Mouse (Mus musculus): Measurements from ENCODE around the gene Gsg1l.

Gsg1l gene

DNA sequence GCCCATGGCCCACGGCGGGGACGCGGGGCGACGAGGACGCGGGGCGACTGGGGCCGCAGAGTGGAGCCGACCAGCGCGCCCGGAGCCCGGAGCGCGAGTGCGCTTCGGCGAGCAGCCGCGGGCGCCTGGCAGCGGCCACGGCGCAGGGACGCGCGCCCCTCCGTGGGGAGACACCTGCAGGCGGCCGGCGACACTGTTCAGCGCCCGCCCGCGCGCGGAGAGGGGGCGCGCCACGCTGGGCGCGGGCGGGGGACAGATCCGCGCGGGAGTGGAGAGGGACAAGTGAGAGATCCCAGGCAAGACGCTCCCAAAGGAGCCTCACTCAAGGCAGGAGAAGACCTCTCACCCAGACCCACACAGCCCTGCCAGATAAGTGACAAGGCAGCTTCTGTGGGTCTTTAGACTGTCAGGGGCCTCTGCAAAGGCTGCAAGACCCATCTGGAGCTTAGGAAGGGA is at the start of gene Gsg1l:
Gene Gsg1l (minus strand): TSS at position 126 of the 456 bp plus-strand sequence.
- no peak for DNase-seq (ENCODE audit: low read depth in 2 of 2, low spot score in 2 of 2)

DNA sequence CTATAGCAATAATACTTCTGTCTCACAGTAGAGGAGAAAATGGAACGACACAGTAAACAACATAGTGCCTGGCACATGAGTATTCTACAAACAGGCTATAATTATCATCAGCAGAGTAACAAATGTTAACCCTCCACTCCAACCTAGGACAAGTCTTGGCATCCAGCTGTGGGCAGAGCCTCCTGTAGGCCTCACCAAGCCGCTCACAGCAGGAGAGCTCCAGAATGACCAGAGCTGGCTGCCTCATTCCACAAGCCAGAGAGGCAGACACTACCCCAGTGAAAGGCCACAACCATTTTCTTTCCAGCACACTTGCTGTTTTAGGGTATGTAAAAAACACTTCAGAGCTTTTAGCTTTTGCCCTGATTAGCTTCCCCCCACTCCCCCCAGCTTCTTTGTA is 45.5 kb upstream of the Gsg1l start:
- no peak for DNase-seq (ENCODE audit: low read depth in 2 of 2, low spot score in 2 of 2)

DNA sequence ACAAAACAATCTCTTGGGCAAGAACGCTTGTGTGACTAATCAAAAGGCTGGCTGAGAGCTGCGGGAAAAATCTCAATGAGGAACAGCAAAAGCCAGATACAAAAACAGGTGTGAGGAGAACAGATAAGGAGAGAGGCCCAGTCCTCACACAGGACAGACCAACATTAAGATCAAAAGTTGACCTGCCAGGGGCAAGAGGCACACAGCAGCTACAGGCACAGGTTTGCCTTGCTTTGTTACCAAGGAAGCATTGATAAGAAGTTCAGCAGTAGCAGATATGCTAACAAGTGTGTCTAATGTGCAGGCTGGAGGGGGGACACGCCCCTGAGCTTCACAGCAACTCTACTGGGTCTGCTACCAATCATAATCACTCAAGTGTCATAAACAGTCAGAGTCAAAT is 44.3 kb upstream of the Gsg1l start:
- no peak for DNase-seq (ENCODE audit: low read depth in 2 of 2, low spot score in 2 of 2)

DNA sequence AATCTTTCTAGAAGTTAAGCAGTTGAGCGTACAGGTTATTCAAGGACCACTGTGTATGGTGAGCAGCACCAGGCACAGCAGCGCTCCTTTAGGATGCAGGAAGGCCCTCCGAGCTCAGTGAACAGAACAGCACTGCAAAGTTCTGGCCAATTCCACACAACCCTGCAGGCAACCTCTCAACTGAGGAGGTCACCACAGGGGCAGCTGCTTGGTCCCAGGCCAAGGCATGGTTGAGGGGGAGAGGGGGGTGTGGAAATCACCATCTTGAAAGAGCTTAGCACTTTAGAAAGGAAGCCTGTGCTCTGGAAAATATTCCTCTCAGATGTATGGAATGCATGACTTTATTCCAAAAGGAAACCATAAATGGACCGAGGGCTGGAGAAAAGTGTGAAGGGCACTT is 39.3 kb upstream of the Gsg1l start:
- no peak for DNase-seq (ENCODE audit: low read depth in 2 of 2, low spot score in 2 of 2)

DNA sequence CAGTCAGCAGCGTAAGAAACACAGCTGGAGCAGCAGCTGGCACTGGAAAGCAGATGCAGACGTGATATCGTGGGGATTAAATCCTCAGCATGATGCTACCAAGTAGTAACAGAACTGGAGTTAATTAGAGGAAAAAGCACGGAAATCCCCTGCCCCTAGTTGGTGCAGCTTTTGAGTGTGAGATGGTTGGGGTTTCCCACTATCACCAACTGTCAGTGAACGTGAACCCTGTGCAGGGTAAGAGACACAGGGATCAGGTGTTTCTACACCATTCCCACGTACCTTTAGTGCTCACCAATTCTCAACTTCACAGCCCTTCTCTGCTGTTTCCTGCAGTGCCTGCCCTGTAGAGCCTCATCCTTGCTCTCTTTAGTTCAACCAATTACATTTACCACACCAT is 37.6 kb upstream of the Gsg1l start:
- no peak for DNase-seq (ENCODE audit: low read depth in 2 of 2, low spot score in 2 of 2)

DNA sequence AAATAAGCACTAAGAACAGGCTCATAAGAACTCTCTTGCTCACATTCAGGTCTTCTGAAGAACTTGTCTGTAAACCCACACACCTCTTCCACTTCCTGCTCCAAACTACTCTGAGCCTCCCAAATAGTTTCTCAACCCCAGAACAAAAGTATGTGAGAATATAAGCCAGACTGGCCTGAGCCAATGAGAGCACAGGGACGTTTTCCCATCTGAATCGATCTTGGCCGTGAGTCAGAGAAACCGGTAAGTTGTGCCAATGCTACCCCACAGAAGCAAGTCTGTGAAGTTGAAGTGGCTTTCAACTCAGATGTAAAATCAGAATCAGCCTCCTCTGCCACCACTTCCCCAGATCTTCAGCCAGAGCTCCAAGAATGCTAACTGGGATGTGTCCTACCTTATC is 31.1 kb upstream of the Gsg1l start:
- DNase-seq (ENCODE audit: low read depth in 2 of 2, low spot score in 2 of 2) = no peak

DNA sequence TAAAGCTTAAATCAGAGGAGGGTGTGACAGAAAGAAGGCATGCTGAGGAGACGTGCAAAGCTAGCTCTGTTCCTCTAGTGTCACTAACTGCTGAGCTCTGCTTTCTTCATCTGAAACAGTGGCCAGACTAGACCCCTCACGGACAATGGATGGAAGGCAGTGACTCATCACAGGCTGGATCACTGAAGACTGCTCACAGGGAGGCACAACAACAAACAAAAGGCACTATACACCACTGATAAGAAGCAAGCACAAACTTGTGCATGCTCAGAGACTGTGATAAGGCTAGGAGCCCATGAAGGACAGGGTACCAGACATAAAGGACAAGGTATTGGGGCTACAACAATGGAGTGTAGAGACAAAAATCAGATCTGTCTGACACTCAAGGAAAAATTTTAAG is 29.0 kb upstream of the Gsg1l start:
- no peak for DNase-seq (ENCODE audit: low read depth in 2 of 2, low spot score in 2 of 2)

DNA sequence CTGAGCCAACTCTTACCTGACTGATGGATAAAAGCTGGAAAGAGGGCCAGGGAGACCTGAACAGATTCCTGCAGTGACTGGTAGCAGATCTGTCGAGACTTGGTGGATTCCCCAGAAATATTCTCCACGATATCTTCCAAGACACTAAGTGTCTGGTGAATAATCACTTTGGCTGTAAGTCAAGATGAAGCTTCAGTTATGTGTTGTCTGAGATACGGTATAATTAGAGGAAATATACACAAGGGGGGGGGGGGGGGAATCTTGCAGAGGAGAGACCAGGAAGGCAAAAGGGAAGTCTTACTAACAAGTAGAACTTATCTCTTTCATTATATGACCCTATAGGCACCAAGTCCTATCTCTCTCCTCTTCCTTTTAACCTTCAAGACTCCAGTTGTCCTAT is 27.7 kb upstream of the Gsg1l start:
- DNase-seq (ENCODE audit: low read depth in 2 of 2, low spot score in 2 of 2) = no peak

DNA sequence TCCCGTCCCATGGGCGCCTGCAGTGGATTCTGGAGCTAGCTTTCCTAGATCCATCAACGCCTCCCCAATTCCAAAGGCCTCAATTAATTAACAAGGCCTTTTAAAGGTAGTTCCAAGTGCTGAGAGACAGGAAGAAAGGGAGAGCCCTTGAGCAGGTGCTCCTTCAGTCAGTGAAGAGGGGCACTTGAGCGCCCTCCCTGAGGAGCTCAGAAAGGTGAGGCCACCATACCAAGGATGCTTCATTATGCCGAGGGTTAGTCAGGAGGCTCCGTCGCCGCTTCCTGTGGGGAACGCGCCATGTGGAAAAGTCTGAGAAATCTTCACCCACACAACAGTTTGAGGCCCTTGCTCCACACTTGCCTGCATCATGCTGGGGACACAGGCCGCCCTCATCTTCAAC is 18.2 kb upstream of the Gsg1l start:
- DNase-seq (ENCODE audit: low read depth in 2 of 2, low spot score in 2 of 2) = no peak

DNA sequence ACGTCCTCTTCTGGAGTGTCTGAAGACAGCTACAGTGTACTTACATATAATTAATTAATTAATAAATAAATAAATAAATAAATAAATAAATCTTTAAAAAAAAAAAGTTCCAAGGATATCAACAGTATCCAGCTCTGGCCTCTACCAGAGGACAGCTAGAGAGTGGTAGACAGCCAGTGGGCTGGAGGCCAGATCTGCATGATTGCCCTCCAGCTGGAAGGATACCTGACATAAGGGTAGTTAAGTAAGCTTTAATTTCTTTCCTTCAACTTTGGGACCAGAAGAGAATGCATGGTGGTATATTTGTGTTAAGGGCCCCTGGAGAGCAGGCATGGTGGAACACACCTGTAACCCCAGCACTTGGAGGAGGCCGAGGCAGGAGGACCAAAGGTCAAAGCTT is 17.6 kb upstream of the Gsg1l start:
- no peak for DNase-seq (ENCODE audit: low read depth in 2 of 2, low spot score in 2 of 2)

DNA sequence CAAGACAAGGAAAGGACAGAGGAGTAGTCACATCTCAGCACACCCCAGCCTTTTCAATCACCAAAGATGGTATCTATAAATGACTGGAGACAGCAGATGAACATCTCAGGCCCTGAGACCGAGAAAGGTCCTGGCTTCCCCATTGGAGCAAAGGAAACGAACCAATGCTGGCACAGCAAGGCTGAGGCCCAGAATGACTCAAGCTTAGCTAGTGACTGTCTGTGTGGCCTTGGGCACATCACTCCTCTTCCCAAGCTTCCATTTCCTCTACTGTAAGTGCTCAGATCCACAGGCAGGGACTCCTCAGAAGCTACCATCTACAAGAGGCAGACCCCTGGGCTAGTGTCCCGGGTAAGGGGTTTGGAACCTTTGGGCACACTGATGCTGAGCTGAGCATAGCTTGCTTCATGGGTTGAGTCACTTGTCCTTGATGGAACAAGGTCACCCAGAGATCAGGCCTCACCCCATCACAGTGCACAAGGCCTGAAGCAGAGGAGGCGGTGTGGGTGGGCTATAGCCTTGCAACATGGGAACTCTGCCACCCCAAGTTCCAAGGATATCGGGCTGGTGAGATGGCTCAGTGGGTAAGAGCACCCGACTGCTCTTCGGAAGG is 17.1 kb upstream of the Gsg1l start:
- DNase-seq (ENCODE audit: low read depth in 2 of 2, low spot score in 2 of 2) = no peak

DNA sequence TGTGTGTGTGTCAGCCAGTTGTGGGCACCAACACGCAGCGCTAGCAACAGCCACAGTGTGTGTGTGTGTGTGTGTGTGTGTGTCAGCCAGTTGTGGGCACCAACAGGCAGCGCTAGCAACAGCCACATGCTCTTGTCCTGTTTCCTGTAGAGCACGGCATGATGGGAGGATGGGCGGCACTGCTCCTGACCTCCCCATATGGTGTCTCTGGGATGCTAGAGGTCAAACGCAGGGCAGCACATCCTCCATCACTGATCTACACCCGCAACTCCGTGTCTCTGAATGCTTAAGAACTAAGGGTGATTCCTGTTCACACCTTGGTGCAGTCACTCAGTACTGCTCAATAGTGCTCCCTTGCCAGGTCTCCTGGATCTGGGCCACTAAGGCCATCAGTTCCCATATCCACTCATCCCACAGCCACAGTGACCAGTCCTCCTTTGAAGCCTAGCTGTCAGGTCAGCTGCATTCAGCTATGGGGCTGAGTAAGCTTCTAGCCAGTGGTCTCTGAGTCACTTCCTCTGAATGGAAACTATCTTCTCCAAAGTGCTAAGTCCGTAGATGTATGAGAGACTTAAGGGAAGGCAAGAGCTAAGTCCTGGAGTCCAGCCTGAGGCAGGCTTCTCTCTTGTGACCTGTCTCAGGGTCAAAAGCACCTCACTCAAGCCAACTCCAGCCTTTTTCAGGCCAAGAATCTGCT is 15.2 kb upstream of the Gsg1l start:
- DNase-seq (ENCODE audit: low read depth in 2 of 2, low spot score in 2 of 2) = peak in 1 of 2 experiments; percentile 15

DNA sequence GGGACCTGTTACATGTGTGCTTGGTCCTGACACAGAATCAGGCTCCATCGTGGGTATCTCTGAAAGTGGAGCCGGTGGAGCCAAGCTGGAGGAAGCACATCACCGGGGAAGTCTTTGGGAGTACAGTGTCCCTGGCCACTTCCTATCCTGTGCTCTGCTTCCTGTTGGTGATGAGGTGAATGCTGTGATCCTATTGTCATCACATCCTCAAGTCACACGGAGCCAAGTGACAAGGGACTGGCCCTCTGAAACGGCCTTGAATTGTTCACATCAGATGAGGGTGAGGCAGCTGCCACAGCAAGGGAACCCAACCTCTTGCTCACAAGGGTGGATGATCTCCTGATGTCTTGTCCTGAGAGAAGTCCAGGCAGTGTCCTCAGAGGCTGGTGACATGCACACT is 14.4 kb upstream of the Gsg1l start:
- no peak for DNase-seq (ENCODE audit: low read depth in 2 of 2, low spot score in 2 of 2)

DNA sequence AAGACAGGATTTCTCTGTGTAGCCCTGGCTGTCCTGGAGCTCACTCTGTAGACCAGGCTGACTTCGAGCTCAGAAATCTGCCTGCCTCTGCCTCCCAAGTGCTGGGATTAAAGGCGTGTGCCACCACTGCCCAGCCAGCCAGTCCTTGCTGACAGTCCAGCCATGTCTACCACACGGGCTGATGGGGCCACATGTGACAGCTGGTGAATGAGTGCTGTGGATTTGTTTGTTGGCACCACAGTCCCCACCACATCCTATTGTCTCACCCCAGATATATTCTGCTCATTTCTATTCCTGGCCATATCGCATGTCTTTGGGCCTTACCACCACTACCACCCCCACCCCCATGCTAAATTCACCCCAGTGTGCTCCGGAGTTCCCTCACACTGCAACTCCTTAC is 12.5 kb upstream of the Gsg1l start:
- no peak for DNase-seq (ENCODE audit: low read depth in 2 of 2, low spot score in 2 of 2)

DNA sequence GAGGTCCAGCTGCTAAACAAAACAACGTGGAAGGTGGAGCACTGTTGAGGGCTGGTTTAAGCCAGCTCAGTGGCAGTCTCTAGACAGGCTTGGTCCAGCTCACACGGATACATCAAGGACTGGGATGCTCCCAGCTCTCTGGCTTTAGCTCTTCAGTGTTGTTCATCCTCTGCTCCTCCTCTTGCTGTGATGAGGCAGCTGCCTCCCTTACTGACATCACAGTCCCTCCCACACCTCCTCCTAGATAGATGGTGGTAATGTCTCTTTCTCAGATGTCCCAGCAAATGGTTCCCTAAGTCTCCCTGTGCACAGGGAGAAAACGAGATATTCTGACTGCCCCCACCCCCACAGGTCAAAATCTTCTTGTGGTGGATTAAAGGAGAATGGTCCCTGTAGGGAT is 11.0 kb upstream of the Gsg1l start:
- no peak for DNase-seq (ENCODE audit: low read depth in 2 of 2, low spot score in 2 of 2)

DNA sequence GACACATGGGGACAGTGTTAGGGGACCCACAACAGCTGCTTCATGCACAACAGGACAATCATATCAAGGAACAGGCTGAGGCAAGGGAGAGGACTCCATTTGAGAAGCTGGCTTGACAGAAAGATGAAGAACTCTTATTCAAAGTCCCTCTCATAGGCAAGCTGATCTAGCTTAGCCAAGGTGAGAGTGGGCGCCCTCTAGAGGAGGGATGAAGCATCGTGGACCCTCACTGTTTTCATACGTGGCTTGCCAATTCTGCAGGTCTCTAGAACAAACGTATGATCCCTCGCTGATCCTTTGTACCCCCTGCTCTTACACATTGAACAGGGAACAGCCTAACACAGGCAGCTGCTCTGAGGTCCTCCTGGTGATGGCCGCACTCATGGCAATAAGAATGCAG is 7.6 kb upstream of the Gsg1l start:
- peak; percentile 14 to 31 for DNase-seq (ENCODE audit: low read depth in 2 of 2, low spot score in 2 of 2)

DNA sequence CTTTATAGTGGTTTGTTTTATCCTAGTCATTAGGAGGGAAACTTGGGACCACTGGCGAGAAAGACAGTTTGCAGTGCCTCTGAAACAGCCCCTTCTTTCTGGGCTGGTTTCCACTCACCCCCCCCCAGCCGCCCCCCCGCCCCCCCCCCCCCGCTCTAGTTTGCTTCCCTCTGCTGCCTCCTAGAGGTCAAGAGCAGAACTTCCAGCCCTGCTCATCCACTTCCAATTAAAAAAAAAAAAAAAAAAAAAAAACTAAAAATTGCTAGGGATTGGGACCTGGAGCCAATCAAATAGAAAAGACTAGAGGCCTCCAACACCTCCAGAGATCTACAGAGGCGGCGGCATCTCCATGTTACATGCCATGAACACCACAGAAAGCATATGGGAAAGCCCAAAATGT is 5.9 kb upstream of the Gsg1l start:
- DNase-seq (ENCODE audit: low read depth in 2 of 2, low spot score in 2 of 2) = peak in 1 of 2 experiments; percentile 2

DNA sequence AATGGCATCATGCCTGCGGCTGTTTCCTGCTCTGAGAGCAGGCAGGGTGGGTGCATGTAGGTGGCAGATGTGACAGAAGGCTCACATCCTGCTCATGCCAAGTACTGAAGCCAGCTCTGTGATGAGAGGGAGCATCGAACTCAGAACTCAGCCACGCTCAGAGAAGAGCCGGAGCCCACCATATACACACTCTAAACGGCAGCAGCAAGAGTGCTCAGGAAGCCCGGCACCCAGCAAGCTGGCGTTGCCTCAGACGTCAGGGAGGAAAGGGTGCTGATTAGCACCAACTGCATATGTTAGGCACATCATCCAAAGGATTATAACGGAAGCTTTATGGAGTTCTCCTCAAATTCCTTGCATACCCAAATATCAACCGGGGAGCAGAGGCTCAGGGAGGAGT is 5.4 kb upstream of the Gsg1l start:
- no peak for DNase-seq (ENCODE audit: low read depth in 2 of 2, low spot score in 2 of 2)

DNA sequence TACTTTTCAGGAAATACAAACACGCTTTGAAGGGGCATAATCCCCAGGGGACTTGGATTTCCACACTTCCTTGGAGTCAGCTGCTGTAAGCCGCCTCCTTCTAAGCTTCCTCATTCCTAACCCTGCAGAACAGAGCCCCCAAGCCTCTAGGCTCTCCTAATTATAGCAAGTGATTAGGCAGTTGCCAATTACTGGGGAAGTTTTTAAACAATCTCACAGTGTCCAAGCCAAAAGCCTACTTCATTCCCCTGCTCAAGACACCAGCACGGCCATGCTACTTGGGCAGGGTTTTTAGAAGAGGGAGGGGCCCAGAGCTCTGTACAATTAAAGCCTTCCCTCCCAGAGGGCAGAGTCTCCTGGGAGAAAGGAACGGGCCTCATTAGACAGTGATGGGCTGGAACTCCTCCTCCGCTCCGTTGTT is 4.1 kb upstream of the Gsg1l start:
- no peak for DNase-seq (ENCODE audit: low read depth in 2 of 2, low spot score in 2 of 2)

DNA sequence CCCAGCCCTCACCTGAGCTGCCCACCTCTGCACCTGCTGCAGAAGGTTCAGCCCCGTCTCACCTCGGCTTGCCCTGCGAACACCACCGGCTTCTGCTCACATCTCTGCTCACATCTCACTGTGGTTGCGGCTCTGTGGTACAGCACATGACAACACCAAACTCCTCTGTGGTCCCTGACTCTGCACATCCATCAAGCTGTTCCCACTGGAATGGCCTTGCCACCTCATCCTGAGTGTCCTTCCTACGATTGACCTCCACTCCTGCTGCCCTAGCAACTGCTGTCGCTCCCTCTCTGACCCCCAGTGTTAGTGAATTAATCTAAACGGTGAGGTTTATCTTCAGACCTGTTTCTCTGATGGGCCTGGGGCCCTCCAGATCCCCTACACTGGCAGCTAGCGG is 2.9 kb upstream of the Gsg1l start:
- no peak for DNase-seq (ENCODE audit: low read depth in 2 of 2, low spot score in 2 of 2)

DNA sequence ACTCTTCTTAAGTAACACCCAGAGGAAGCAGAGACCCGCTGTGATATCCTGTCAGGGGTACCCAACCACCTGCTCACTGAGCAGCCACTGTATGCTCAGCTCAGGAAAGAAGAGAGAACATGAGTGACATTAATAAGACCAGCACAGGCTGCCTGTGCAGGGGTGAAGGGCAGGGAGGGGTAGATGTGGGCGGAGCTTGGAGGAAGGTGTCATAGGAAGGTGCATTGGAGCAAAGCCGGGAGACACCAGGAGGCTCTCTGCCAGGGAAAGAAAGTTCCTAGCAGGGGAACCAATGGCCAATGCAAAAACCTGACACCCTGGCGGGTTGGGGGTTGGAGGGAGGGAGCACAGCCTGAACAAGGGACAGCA is 1.8 kb upstream of the Gsg1l start:
- DNase-seq (ENCODE audit: low read depth in 2 of 2, low spot score in 2 of 2) = no peak

DNA sequence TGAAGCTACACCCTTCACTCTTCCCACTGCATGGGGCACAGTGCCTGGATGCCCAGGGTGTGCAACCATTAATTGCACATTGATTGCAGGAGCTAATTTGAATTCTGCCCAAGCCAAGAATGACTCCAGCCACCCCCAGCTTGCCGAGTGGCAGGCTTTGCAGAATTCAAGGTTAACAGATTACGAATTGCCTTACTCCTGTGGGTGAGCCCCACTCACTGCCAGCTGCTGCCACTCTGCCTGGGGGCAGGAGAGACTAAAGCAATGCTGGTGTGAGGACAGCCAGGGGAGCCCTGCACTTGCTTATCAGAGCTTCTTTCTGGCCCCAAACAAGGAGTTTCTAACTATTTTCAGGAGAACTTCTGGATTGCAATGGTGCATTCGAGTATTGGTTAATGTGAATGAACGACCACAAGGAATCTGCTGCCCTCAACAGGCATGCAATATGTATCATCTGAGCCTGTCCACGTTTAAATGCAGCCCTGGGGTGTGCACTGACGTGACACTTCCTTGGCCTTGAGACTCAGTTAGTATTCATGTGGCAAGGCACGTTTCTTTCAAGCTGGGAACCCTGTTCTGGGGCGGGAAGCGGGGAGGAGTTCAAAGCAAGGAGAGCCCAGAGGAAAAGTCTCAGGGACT is 1.2 kb upstream of the Gsg1l start:
- DNase-seq (ENCODE audit: low read depth in 2 of 2, low spot score in 2 of 2) = no peak
